Mouse (Mus musculus) layer of hippocampus, postnatal 36 days (tissue): Measurements from ENCODE around the gene Ralgps2. TPM values are rescaled to one million over a fixed set of nuclear protein-coding genes. Genes with fewer than 3 reads are reported as not detected.

Source experiments
- DNase-seq, 2 experiments: peaks; one replicate each; pipeline ENCODE4 v3.0.0; 2022
- total RNA-seq, 2 experiments: library from RNA; stranded (reverse); gene quantifications; 2 replicates each; pipeline ENCODE4 v1.2.3; 2021

Gene Ralgps2
- total RNA-seq, 2 experiments from 2014 or later: 71.0 to 78.7 TPM

DNA sequence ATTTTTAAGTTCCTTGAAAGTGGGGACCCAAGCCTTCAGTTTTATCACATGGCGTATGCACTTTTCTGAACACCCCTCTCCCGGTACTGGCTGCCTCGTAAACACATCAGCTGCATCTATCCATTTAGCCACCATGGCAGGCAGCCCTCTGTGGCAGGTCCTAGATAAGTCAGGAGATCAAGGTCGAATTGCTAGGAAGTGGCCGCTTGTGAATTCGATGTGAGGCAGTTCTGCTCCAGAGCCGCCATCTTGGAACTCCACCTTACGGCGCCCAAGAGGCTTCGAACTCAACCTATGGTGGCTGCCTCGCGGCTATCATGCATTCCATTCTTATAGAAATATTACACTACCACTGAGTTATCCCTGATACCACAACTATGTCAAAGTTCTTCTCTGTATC is 14.8 kb upstream of the Ralgps2 start:
- DNase-seq: no peak

DNA sequence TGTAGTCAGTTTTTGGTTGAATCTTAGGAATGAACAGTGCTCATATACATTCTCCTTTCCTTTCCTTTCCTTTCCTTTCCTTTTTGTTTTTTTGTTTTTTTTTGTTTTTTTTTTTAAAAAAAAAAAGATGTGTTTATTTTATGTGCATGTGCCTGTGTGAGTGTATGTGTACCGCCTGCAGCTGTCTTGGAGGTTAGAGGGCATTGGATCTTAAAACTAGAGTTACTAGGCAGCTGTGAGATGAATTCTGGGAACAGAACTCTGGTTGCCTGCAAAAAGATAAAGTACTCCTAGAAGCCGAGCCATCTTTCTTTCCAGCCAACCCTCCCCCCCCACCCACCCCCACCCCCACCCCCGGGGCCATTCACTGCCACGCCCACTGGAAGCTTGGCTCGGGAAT is 10.9 kb upstream of the Ralgps2 start:
- DNase-seq: no peak

DNA sequence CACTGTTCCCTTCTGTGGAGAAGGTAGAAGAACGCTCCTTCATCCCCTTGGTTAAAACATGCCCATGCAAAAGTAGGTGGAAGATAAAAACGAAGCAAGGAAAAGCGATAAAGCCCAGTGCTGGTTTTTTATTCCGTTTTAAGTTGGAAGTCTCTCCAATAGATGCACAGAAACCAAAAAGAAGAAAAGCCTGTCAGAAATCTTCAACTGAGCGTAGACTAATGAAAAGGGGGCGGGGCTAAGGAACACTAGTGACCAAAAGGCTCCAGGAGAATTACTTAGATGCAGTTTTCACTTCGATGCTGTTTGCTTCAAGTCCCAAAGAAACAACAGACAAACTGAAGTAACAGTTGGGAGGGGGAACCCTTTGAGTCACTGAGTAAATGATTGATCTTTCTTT is 1.2 kb upstream of the Ralgps2 start:
- no peak for DNase-seq

DNA sequence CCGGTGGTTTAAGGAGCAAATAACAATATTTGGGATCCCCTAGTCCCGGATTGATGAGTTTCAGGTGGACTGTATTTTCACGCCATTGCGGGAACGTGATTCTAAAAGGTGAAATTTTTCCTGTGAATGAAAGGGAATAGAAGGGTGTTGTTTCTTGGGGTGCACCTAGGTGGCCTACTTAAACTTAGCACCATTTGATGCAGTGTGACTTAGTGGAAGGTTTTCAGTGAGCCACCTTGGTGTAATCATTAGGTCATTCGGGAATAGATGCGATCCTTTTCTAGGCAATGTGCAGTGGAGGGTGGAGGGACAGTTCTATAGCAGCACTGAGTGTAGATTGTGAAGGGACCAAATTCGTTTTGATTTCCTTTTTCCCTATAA is 706 bp upstream of the Ralgps2 start:
- DNase-seq: no peak

DNA sequence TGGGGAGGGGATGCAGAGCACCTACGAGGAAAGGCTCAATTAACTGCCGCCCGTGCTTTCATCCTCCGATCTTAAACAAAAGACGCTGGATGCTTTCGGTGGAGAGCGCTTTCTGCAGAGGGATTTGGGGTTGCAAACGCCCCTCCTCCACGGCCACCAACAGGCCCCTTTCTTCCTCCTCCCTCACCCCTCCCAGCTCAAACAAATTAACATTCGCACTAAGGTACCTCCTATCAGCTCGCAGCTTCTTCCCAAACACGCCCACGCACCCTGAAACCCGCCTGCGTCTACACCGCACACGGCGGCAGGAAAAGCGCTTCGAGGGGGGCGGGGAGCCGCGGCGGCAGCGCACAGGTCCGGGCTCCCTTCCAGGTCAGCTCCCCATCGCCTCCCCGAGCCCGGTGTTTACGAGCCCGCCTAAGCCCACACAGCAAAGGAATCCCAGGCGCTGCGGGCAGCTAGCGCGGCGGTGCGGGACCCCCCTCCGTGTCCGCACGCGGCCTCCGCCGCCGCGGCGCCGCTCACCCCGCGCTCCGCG is 652 bp downstream of the Ralgps2 start:
- DNase-seq: peak; percentile 74 to 81

DNA sequence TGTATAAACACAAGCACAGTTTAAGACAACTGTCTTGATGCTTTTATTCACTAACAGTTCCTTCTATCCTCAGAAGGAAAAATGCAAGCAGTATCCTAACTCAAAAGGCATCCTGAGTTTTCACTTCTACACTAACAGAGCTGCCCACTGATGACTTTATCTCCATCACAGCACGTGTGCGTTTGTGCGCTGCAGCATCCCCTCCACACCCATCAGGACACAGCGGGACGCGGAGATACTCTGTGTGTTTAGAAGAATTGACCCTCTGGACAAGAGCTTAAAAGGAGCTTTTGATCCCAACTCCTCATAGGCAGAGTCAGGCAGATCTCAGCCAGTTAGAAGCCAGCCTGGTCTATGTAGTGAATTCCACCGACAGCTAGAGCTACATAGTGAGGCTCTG is 2.0 kb downstream of the Ralgps2 start:
- DNase-seq: no peak

DNA sequence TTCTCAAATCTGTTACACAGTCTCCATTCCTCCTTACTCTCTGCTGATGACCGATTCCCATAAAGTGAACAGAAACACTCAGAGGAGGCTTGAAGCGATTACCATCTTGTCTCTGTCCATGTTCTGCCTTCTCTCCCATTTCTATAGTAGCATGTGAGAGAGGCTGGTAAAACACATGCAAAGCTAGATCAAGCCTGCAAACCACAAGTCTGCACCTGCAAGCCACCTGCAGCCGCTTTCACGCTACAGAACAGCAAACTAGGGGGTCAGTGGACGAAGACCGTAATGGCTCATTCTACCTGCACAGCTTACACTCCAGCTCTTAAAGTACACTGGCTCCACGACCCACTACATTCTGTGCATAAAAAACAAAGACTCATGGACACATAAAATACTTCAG is 5.7 kb downstream of the Ralgps2 start:
- no peak for DNase-seq

DNA sequence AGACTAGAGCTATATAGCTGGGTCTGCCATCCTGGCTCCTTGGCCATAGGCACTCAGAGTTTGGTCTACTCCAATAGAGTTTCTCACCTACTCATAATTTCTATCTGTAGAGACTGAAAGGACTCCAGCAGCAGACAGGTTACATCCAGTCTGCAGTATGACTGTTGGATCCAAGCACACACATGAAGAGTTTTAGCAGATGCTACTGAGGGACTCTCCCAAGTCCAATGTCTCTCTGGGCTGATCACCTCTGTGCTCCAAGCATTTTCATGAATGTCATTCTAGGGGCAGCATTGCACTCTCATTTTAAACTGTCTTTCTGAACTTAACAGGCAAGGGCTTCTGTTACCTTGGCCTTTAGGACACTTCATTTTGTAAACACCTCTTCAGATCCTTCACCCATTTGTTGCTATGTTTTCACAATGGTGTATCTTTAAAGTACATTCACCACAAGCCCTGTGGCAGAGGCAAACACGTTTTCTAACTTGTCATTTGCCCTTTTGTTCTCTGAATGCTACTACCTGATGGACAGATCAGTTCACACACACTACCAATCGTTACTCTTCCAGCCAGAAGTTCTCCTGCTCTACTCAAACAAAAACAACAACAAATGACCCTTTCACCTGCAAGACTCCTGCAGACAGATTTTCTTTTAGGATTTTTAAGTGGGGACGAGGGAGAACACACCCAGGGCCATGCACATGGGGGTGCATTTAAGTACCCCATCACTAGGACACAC is 7.2 kb downstream of the Ralgps2 start:
- DNase-seq: no peak

DNA sequence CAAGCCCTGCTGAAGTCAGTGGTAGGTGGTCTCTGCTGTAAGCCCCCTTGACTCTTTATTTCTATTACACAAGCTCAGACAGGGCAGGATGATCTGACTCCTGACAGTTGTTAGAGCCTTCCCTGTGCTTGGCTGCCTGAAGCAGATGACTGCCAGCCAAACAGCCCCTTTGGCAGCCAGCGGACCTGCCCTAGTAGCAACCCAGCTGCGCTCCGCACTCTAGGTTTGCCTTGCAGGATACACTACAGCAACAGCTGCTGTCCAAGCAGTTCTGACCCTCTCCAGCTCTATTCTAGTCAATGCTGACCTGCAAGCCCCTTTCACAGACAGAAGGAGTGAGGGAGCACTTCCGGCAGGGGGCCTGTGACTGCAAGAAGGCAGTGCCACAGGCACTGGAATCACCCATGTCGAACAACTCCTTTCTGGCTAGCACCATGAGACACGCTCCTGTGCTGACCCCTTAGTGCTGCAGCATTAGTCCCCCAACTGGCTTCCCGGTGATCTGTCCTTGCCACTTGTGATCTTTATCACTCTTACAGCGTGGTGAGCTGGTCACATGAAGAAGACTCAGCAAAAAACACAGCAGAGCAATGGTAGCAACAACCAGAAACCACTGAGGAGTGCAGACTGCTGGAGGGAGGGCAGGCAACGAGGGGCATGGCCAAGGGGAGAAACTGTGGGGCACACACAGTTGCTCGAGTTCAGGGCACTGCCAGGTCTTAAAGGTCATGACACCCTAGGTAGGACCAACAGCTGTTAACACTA is 8.1 kb downstream of the Ralgps2 start:
- no peak for DNase-seq

DNA sequence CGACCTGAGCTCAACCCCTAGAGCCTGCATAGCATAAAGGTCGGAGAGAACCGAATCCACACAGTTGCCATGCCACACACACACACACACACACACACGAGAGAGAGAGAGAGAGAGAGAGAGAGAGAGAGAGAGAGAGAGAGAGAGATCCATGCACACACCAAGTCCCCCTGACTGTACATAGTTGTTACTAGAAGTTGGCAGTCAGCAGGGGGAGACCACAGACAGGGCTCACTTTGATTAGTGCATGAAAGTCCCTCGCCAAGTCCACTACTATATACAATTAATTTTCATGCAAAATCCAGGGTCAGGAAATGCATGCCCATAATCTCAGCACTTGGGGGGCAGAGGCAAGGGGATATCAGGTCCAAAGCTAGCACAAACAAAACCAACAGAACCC is 9.2 kb downstream of the Ralgps2 start:
- DNase-seq: no peak

DNA sequence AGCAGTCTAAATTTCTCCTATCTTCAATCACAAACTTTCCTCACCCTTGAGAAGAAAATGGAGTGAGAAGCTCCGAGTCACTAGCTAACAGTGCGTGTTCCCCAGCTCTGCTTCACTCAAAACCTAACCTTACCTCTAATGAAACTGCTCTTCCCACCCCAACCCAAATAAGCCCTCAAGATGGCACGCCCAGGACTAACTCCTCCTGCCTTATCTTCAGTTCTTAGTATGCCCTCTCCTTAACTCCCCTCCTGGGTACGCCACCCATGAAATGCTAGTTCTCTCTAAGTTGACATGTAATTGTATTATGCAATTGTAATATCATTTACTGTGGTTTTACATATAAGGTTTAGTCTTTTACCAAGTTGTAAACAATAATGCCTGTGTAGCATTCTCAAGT is 11.2 kb downstream of the Ralgps2 start:
- DNase-seq: no peak

DNA sequence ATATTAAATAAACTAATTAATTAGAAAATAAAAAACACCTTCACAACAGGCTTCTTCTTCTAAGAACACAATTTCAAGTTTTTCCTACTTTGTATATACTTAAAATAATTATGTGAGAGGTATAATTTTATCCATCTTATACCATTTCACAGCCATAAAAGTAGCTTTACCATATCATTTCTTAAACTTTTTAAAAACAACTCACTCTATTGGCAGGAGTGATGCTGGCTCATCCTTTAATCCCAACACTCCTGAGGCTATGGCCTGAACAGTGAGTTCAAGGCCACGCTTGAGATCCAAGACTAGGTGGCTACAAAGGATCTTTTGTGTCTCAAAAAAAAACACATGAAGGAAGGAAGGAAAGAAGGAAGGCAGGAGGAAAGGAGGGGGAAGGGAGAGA is 15.9 kb downstream of the Ralgps2 start:
- DNase-seq: no peak

DNA sequence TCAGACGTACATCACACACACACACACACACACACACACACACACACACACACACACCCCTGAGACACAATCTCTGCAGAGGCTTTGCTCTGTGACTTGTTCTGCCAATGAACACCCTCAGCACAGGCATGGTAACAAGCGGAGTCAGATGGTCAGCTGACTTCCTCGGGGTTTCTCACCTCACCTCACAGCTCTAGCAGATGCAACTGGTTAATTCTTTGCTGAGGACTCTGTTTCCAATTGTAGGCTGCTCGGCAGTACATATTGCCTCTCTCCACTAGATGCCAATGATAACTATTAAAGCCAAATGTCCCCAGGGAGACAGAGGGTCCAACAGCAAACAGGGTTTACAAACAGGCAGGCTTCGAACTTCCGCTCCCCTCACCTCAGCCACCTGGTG is 16.5 kb downstream of the Ralgps2 start:
- DNase-seq: no peak

DNA sequence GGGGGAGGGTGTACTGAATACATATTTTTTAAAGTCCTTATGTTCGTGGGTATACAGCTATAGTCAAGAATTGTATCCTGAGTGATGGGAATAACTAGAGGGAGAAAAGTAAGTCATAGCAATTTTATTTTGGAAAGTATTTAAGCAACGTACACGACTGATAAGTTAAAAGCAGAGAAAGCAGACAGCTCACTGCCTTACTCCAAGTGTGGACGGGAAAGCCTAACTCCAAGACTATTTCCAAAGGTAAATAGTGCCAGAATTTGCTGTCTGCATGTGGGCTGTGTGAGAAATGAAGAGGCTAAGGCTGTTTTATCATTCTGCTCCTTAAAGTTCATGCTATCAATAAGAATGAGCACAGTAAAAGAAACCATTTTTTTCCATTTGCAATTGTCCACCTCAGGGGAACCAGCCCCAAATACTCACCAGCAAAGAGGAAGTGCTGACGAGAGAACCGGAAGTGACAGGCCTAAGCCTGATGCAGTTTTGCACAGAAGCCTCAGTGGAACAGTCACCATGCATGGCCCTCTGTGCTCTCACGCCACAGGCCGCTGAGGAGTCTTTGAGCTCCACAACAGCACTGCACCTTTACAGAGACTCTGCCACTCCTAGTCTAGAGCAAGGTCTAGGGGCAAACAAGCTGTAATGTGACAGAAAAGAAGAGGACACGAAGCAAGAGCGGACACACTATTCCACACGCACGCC is 18.0 kb downstream of the Ralgps2 start:
- no peak for DNase-seq

DNA sequence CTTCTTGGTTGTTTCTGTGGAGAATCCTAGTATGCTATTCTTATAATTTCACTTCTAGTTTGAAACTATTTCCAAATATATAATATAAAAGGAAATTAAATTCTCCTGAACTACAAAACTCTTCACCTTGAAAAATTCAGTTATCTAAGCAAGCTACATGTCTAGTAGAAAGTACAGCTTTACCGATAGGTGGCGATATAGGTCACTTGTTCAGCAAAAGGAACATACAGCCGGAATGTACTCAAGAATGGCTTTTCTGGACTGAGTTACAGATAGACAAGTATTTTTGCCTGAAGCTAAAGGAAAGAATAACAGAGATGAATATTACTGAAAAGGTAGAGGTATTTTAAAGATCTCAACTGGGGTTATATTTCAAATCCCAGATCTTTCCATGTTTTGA is 22.0 kb downstream of the Ralgps2 start:
- no peak for DNase-seq

DNA sequence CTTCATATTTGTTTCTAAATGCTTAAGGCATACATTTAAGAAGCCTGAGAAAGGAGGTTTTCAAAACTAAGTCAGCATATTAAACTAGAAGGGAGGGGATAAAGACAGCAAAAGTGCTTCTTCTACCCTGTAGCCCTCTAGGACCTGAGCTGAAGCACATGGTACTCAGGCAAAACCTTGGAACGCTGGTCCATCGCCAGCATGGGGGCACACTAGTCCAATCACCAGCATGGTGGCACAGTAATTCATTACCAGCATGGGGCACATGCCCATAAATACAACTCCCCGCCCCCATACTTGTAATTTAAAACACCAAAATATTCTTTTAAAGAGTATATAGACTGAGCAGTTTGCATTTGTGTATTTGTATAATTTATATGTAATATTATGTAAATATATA is 23.1 kb downstream of the Ralgps2 start:
- DNase-seq: no peak

DNA sequence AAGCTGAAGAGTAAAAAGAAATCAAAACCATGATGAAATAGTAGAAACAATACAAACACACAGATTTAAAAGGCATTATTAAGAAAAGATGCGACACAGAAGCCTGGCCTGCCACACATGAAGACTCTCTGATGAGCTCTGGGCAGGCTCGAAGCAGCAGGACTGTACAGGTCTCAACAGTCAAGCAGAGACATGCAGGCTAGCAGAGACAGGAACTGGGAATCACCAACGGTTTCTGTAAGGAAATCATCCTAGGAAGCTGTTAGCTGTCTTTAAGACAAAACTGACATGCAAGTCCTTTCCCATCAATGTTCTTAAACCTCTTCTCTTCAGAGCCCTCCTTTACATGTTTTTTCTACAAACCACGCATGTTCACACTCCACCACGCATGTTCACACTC is 24.5 kb downstream of the Ralgps2 start:
- no peak for DNase-seq

DNA sequence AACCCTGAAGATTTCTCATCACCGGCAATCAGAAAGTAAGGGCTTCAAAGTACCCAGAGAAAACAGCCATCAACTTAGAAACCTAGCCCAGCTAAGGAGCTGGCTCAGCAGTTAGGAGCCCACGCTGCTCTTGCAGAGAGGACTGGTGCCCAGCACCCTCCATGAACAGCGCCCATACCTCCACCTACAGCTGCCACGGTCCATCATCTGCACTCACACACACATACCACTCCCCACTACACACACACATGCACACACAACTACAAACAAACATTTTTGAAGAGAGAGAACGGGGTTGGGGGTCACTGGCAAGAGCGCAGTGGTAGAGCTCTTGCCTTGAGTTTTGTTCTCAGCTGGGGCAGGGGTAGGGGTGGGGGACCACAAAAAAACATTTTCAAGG is 26.2 kb downstream of the Ralgps2 start:
- no peak for DNase-seq

DNA sequence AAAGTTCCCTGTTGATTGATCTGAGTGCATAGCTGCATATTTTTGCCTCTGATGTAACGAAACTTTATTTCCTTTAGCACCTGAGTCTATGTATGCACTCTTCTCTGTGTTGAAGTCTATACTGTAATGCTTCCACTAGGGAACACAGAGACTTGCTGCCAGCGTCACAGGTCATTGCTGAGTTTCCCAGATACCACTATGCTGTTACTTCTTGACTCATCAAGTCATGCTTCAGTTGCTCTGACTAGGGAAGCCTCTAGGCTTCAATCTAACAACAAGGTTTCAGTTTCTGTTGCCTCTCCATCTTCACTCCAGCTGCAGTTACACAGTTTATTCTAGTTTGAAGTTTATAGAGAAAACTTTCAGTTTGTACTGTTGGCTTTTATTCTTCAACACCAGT is 28.5 kb downstream of the Ralgps2 start:
- no peak for DNase-seq

DNA sequence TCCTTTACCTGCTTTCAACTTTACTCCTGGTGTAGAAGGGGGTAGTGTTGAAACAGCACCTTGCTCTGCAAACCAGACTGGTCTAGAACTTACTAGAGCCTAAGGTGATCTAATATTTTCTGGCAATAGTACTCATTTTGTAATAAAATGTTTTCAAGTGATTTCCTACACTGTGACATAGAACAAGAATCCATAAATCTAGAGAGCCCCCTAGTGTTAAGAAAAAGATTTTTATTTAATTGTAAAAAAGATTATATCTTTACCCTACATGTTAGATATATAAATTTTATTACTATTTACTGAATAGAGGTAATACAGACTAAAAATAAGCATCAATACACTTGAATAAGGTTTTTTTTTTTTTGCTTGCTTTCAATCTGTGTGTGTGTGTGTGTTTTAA is 29.6 kb downstream of the Ralgps2 start:
- DNase-seq: no peak

DNA sequence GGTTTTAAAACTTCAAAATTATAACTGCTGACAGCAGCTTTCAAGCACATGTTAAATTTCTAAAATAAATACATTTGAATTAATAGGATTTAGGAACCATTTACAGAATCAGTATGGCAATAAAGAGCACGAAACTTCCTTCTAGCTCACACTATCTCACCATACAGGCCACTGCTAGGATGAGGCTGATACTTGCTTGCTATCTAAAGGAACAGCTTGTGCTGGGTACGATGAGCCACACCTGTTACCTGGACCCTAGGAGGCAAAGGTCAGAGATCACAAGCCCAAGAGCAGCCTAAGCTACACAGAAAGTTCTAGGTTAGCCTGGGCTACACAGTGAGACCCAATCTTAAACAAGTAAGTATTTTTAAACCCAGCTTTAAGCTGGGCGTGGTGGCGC is 30.2 kb downstream of the Ralgps2 start:
- DNase-seq: no peak

DNA sequence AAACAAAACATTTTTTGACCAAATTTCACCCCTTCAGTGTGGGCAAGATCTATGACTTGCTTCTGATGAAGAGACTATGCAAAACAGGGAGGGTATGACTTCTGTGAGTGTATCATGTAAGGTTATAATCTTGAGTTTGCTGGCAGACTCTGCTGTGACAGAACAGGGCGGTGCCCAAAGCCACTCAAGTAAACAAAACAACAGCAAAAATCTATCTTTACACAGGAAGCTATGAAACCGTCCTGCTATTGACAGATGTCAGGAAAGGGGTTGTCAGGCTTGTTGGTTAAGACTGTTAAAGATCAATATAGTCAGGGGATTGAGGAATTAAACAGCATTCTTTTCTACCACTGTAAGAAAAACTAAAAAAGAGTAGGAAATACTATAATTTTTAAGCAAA is 33.8 kb downstream of the Ralgps2 start:
- no peak for DNase-seq

DNA sequence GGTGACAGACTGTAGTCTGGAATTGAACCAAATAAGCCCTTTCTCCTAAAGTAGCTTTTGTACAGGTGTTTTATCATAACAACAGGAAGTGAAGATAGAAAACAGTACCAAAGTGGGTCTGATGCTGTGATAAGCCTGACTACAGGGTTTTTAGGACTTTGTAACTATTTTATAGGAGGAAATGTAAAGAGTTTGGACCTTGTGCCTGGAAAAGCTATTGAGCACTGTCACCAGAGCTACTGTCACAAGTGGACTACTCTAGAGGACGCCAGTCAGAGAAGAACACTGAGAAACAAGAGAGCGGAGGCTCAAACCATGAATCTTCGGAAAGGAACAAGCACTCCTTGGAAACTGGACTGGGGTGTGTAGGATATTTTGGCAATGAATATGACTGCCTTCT is 35.5 kb downstream of the Ralgps2 start:
- DNase-seq: no peak

DNA sequence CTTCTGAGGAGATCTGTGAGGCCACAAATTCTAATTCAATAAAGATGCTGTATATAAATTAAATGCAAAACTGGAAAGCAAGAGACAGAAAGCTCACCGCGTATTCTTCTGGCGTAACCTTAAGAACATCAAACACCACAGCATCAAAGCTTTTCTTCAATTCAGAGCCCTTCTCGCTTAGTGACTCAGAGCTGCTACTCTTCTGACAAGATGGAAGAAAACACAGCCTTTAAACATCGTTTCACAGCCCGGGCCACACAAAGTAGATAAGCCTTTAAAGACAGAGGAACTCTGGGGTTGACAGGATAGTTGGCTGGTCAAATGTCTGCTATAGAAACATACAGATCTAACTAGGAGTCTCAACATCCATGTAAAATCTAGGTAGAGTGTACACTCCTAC is 37.7 kb downstream of the Ralgps2 start:
- DNase-seq: no peak
